Mouse (Mus musculus) liver, embryonic 11.5 days (tissue): ENCODE measurements around the gene Sdad1. TPM values are rescaled to one million over a fixed set of nuclear protein-coding genes. Genes with fewer than 3 reads are reported as not detected.

Experiments used
- ATAC-seq: fragments of 200-750 bp; cut with Nextera tagmentation; replicated peaks from 2 replicates; pipeline ENCODE4 v1.8.0; 2017; ENCODE audit warnings: moderate number of reproducible peaks, mild to moderate bottlenecking, moderate TSS enrichment, moderate library complexity; ENCODE audit not compliant: low FRiP score
- DNase-seq: peaks from one replicate; pipeline ENCODE4 v3.0.0-alpha.2; 2017; ENCODE audit warnings: low spot score
- H3K27ac ChIP-seq: fragments of 300-500 bp; sonication (generic); 2 replicates; pipeline ENCODE4 v1.5.1; 2014; ENCODE audit warnings: mild to moderate bottlenecking, low read depth, low read length, control low read depth
- H3K27me3 ChIP-seq: fragments of 300-500 bp; sonication (generic); replicated peaks from 2 replicates; pipeline ENCODE4 v1.6.1; 2014; ENCODE audit warnings: low read length, mixed read lengths; ENCODE audit not compliant: control insufficient read depth, insufficient read depth
- H3K36me3 ChIP-seq: fragments of 300-500 bp; sonication (generic); 2 replicates; pipeline ENCODE4 v1.6.1; 2014; ENCODE audit warnings: mild to moderate bottlenecking, low read length, moderate library complexity, mixed read lengths; ENCODE audit not compliant: control insufficient read depth, insufficient read depth
- H3K4me1 ChIP-seq: fragments of 300-500 bp; sonication (generic); replicated peaks from 2 replicates; pipeline ENCODE4 v1.6.1; 2014; ENCODE audit warnings: low read length, mixed read lengths; ENCODE audit not compliant: control insufficient read depth, insufficient read depth
- H3K4me2 ChIP-seq: fragments of 300-500 bp; sonication (generic); 2 replicates; pipeline ENCODE4 v1.6.1; 2014; ENCODE audit warnings: mild to moderate bottlenecking, control low read depth, moderate library complexity
- H3K4me3 ChIP-seq: fragments of 300-500 bp; sonication (generic); 2 replicates; pipeline ENCODE4 v1.5.1; 2014; ENCODE audit warnings: low read depth, low read length, control low read depth
- H3K9ac ChIP-seq: fragments of 300-500 bp; sonication (generic); 2 replicates; pipeline ENCODE4 v1.6.1; 2014; ENCODE audit warnings: low read depth, low read length, control low read depth
- H3K9me3 ChIP-seq: fragments of 300-500 bp; sonication (generic); 2 replicates; pipeline ENCODE4 v1.6.1; 2016; ENCODE audit warnings: low read length, inconsistent platforms, mixed read lengths; ENCODE audit not compliant: control insufficient read depth
- WGBS: fragments of 180-500 bp; shearing (Covaris S2); extraction: QIAGEN DNeasy Blood & Tissue Kit; methylation state at CpG from one replicate; pipeline ENCODE4 v1.1.7; 2014; 5-methylcytosine and 5-hydroxymethylcytosine counted together
- polyA plus RNA-seq: library from polyadenylated mRNA; unstranded; fragments of >200 nt; fragmentation: Nextera tagmentation; extraction: Ambion mirVana; gene quantifications from 2 replicates; pipeline ENCODE4 v1.2.1, GENCODE M21; 2014

Gene Sdad1
- polyA plus RNA-seq, 1 experiment from 2014 or later = 48.7 TPM

DNA sequence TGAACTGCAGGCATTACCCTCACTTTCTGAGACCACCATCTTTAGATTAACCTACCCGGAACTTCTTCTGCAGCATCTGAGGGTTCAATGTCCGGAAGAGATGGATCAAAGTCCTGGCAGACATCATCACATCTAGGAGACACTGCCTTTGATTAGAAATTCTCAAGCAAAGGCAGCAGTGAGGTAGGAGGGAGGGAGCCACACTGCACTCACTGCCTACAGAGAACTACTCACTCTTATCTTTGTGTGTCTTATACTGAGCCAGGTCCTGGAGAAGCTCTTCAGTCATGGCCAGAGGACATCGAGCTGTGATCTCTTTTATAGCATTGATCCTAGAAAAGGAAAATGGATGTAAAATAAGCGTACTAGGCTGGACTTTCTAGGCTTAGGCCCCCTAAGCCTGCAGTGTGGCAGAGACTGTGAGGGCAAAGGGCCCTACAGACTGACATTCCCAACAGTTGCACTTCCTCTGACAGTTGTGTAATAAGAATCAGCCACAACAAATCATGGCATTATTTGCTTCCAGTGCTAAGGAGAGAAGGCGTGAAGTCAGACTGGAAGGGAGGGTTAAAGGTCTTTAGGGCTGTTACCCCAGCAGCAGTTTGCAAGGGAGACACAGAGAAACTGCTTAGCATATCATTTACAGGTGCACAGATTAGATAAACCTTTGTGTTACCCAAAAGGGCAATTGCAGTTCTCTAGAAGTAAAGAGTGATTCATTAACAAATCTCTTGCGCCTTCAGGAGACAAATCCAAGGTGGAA lies 18.4 kb downstream of the Sdad1 start:
- Histone ChIP-seq H3K4me1 (no peaks in the 10 kb centered on the region), H3K4me3 (no peak overlapping the region), H3K9ac (no peak overlapping the region), H3K4me2 (no peak overlapping the region), H3K27ac (no peak overlapping the region), H3K9me3 (no peaks in the 10 kb centered on the region), H3K27me3 (no peaks in the 10 kb centered on the region), H3K36me3 (peaks cover 49% of the 10 kb centered on the region)
- DNase-seq = no peak
- ATAC-seq = no peak
- 90% methylated on average over 6 of the region's 6 CpGs for WGBS

DNA sequence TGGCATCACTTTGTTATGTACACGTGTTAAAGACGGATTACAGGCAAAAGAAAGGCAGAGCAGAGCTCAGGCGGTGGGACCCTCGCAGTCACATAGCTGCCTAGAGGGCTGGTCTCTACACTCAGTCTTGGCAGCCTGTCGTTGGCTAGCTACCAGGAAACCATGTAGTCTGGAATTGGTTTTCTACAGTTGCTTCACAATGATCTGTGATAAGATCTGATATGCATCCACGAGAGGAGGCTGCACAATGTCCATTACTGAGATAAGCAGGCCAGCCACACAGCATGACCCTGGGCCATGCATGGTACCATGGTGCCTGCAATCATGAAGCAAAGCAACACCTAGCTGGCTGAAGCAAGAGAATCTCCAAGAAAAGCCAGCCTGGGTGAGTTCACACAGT lies 22.4 kb downstream of the Sdad1 start:
- Histone ChIP-seq H3K36me3 (peaks cover 49% of the 10 kb centered on the region), H3K4me2 (no peak overlapping the region), H3K4me3 (no peak overlapping the region), H3K9me3 (no peaks in the 10 kb centered on the region), H3K27ac (no peak overlapping the region), H3K9ac (no peak overlapping the region), H3K4me1 (peaks cover 8% of the 10 kb centered on the region), H3K27me3 (no peaks in the 10 kb centered on the region)
- DNase-seq (no peak), ATAC-seq (no peak)
- 77% methylated on average over 6 of the region's 6 CpGs for WGBS

DNA sequence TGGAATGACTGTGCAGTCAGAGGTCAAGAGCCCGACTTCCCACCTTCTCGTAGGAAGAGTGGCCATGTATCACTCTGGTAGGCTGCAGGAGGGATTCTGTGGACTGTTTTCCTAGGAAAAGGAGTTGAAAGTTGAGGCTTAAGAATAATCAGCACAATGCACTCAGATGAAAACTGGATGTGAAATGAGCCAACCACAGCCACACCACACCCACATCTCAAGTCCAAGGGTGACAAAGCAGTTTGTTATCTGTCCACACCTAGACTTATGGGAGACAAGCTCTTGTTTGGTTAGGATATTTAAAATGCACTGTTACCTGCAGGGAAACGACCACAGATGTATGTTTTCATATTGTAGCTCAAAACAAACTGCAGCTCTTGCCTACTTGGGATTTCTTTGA lies 27.2 kb downstream of the Sdad1 start:
- WGBS = 45% methylated on average over 3 of the region's 3 CpGs
- Histone ChIP-seq H3K9ac (no peak overlapping the region), H3K9me3 (no peaks in the 10 kb centered on the region), H3K4me3 (no peak overlapping the region), H3K4me1 (peaks cover 21% of the 10 kb centered on the region), H3K4me2 (peak overlapping the region; percentile 29), H3K27ac (no peak overlapping the region), H3K27me3 (no peaks in the 10 kb centered on the region), H3K36me3 (peaks cover 22% of the 10 kb centered on the region)
- DNase-seq (no peak), ATAC-seq (peak; percentile 81)

DNA sequence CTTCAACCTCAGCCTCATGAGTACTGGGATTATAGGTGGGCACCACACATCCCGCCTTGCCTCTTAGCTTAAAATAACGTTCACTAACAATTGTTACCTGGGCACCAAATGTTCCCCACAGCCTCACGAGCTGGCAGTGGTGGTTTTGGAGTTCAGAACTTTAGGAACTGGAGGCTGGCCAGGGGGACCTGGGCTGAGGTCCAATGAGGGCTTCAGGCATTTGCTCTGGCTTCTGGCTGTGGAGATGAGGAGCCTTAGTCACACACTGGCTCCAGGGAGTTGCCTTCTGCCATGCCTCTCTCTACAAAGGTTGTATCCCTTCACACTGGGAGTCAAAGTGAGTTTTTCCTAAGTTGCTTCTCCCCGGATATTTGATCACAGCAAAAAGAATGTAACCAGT lies 27.7 kb downstream of the Sdad1 start:
- no peak for DNase-seq
- ATAC-seq = no peak
- no peak overlapping the region for H3K9ac ChIP-seq
- H3K36me3 ChIP-seq = peaks cover 17% of the 10 kb centered on the region
- H3K27me3 ChIP-seq = no peaks in the 10 kb centered on the region
- H3K27ac ChIP-seq = no peak overlapping the region
- no peaks in the 10 kb centered on the region for H3K9me3 ChIP-seq
- no peak overlapping the region for H3K4me3 ChIP-seq
- H3K4me2 ChIP-seq = peak overlapping the region; percentile 29; the same call in 1 of the 2 replicates
- 77% methylated on average over 4 of the region's 4 CpGs for WGBS
- peaks cover 21% of the 10 kb centered on the region for H3K4me1 ChIP-seq

DNA sequence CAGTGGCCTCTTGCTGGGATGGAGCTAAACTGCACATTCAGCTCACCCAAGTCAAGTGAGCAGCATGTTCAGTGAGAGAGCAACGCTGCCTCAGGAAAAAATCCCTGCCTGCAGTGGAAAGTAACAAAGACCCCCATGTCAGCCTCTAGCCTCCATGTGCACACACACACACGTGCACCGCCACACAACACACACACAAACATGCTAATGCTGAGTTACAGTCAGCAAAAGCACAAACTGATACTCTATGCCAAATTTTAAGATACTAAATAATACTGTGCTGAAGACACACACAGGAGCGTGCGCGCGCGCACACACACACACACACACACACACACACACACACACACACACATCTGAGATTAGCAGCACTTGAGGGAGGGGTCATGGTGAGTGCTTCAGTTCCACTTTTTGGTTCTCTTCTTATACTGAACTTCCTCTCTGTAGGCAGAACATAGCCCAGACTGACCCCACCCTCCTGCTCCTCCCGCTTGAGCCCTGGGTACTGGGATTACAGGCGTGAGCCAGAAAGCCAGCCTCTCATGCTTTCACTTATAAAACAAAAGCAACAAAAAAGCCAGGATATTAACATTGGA lies 31.2 kb downstream of the Sdad1 start:
- DNase-seq (no peak), ATAC-seq (no peak)
- WGBS = 65% methylated on average over 10 of the region's 10 CpGs
- Histone ChIP-seq H3K4me2 (no peak overlapping the region), H3K4me3 (no peak overlapping the region), H3K4me1 (peaks cover 21% of the 10 kb centered on the region), H3K27me3 (peaks cover 10% of the 10 kb centered on the region; the same call in 1 of the 2 replicates), H3K27ac (no peak overlapping the region), H3K9ac (no peak overlapping the region), H3K9me3 (no peaks in the 10 kb centered on the region), H3K36me3 (no peaks in the 10 kb centered on the region)

DNA sequence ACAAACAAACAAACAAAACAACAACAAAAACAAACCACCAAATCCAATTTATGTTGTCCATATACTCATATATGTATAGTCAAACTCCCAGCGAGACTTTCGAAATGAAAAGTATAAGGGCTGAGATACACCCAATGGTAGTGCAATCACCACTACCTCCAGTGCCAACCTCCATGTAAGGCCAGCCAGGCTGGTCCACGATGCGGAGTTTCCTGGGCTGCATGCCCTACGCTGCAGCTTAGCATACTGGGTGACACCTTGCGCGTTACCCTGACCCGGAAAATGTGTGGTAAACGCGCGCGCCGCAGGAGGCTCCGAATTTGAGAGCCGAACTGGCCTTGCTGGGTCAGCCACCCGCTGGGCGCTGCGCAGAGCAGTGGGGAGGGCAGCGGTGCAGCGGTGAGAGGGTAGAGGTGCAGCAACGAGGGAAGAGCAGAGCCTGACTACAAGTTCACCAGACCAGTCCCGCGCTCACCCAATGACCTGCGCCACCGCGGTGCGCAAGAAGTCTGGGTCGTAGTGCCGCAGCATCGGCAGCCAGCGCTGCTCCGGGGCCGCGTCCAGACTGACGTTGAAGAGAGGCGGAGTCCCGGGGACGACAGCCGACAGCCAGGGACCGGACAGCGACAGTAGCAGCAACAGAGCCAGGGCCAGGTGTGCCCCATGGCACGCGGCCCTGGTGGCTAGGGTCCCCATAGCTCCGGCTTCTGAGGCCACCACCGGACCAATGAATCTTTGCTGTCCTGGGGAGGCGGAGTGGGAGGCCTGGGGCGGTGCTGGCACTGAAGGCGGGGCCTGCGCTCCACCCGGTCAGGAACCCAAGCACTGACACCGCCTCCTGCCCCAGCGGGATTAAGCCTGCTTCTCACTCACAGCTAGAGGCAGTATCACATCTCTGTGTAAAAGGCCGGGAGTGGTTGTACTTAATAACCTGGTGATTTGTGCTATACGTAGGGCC lies 32.6 kb downstream of the Sdad1 start, which contains the start of gene Naaa:
Gene Naaa, minus strand, starts transcription at position 734 of the 958 bp plus-strand sequence.
- peak within 1 kb of the TSS; percentile 62 for H3K9ac ChIP-seq
- ATAC-seq = peak; percentile 92
- H3K27ac ChIP-seq = no peak within 1 kb of the TSS
- H3K4me1 ChIP-seq = peaks cover 11% of the 10 kb centered on the region
- H3K9me3 ChIP-seq = no peaks in the 10 kb centered on the region
- peak within 1 kb of the TSS; percentile 97 for H3K4me2 ChIP-seq
- H3K4me3 ChIP-seq = peak within 1 kb of the TSS; percentile 61
- H3K27me3 ChIP-seq = peaks cover 10% of the 10 kb centered on the region; the same call in 1 of the 2 replicates
- no peaks in the 10 kb centered on the region for H3K36me3 ChIP-seq
- DNase-seq = peak; percentile 85
- 2% methylated on average over 54 of the region's 54 CpGs for WGBS

DNA sequence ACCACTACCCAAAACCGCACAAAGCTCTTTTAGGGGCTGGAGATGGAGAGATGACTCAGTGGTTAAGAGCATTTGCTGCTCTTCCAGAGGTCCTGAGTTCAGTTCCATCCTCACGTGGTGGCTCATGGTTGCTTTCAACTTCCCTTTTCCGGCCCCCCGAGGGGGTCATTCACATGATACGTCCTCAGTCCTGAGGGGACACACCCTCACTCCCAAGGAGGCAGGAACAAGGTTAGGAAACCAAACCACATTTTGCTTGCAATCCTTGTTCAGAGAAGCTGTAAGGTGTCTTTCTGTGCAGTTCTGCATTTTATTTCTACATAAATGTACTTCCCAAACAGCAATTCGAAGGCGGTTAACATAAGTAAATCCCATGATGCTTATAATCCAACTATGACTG lies 39.8 kb downstream of the Sdad1 start:
- WGBS = 69% methylated on average over 7 of the region's 7 CpGs
- H3K36me3 ChIP-seq = no peaks in the 10 kb centered on the region
- no peak overlapping the region for H3K4me3 ChIP-seq
- no peak overlapping the region for H3K27ac ChIP-seq
- no peaks in the 10 kb centered on the region for H3K4me1 ChIP-seq
- H3K9me3 ChIP-seq = no peaks in the 10 kb centered on the region
- ATAC-seq (no peak), DNase-seq (no peak)
- H3K27me3 ChIP-seq = peaks cover 3% of the 10 kb centered on the region; the same call in 1 of the 2 replicates
- H3K9ac ChIP-seq = no peak overlapping the region
- no peak overlapping the region for H3K4me2 ChIP-seq

DNA sequence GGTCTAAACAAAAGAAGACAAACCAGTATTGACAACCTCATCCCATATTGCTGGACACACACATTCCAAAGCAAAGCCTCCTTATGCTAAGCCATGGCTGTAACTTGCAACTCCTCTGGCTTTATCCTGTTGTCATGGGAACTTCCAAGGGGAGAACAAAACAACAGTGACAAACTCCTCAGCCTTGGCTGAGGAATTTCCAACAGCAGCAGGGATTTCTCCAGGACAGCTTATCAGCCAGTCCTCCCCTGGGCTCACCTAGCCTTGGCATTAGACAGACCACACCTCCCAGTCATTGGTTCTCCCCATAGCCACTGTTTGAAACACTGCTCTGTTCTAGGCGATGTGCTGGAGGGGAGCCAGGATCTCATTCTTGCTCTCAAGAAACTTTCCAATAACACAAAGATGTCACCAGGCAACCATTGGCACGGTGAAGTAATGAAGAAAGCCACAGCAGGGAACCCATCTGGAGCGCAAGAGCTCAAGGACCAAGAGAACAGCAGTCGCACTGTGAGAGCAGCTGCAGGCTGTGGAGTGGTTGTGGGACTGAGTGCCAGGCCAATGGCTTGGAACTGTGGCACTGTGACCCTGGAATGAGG lies 46.4 kb downstream of the Sdad1 start:
- no peak for ATAC-seq
- WGBS = 66% methylated on average over 4 of the region's 4 CpGs
- H3K4me1 ChIP-seq = no peaks in the 10 kb centered on the region
- no peak overlapping the region for H3K4me3 ChIP-seq
- H3K9me3 ChIP-seq = no peaks in the 10 kb centered on the region
- H3K4me2 ChIP-seq = no peak overlapping the region
- no peak overlapping the region for H3K27ac ChIP-seq
- peaks cover 9% of the 10 kb centered on the region; the same call in 1 of the 2 replicates for H3K27me3 ChIP-seq
- no peak overlapping the region for H3K9ac ChIP-seq
- no peak for DNase-seq
- H3K36me3 ChIP-seq = no peaks in the 10 kb centered on the region
